Mouse (Mus musculus) bone marrow, adult 2 months (tissue): ENCODE data around the gene Gtpbp1.
"Not testable (repeated sequence)": the region's sequence is repeated elsewhere in the genome, so short reads cannot be mapped to it uniquely, and the experiment has no call there.

Experiments used
- CTCF ChIP-seq: fragments of 200-500 bp; IDR thresholded peaks from 2 replicates; pipeline ENCODE4 v1.5.1; 2011; ENCODE audit warnings: low read length, control low read depth; ENCODE audit not compliant: control insufficient read depth, insufficient read depth
- POLR2A ChIP-seq: fragments of 200-500 bp; IDR thresholded peaks from 2 replicates; pipeline ENCODE4 v1.6.1; 2011; ENCODE audit warnings: low read depth, mild to moderate bottlenecking, control low read depth, low read length, borderline replicate concordance; ENCODE audit not compliant: control insufficient read depth

- TF ChIP-seq CTCF, POLR2A: not testable (repeated sequence)
Observed at GRCm38 (mm10) chr15:79671828-79672348, 18.8 kb upstream of the Gtpbp1 start.
